In the genomic region with DNA sequence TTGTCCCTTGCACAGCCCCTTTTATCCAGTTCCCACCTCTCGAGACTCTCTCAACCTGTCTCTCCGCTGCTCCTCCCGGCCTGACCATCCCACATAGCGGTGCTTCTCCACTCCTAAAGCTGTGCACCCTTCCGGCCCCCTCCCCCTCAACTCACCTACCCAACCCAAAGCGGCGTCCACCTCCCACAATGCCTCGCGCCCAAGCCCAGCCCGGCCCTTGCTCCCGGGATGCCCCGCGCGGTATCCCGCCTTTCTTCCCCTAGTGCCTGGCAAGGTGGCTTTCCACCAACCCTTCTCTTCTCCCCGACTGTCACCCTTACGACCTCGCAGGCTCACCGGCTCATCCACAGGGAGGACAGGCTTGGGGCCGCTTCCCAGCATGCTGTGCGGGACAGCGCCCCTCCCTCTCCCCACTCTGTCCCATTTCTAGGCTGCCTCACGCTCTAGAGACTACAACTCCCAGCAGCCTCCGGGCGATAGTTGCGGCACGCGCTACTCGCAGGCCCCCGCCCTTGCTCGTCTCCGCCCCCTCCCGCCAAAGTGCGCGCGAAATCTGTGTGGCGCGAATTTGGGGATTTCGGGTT, we compare ENCODE assay signal across 8 mouse cellular contexts. TPM values are rescaled to one million over a fixed set of nuclear protein-coding genes. Genes with fewer than 3 reads are reported as not detected.
DNase-seq lines count a peak whose midpoint lies in the region; ATAC-seq lines count a peak whose summit lies in the region.

Zswim9 (minus strand) TSS at position 414 of the 584 bp plus-strand sequence.

- H3K27ac ChIP-seq in hindbrain, embryonic 16.5 days (ENCODE audit: low read depth, low read length): peak within 1 kb of the TSS; percentile 91
- H3K27ac ChIP-seq in macrophage: peak within 1 kb of the TSS; percentile 63

- peaks cover 28% of the 10 kb centered on the region for H3K36me3 ChIP-seq in hindbrain, embryonic 16.5 days (ENCODE audit: control insufficient read depth, insufficient read depth, low read length)
- H3K36me3 ChIP-seq in macrophage (ENCODE audit: inconsistent target): no peaks in the 10 kb centered on the region

- WGBS in hindbrain, embryonic 16.5 days: under 1% methylated on average over 39 of the region's 39 CpGs
- under 1% methylated on average over 38 of the region's 39 CpGs for WGBS in macrophage (ENCODE audit: missing documents)

- peak within 1 kb of the TSS; percentile 84 for H3K4me3 ChIP-seq in hindbrain, embryonic 16.5 days (ENCODE audit: low read length)
- H3K4me3 ChIP-seq in macrophage (ENCODE audit: inconsistent target): peak within 1 kb of the TSS; percentile 85

- peaks cover 19% of the 10 kb centered on the region for H3K79me2 ChIP-seq in macrophage (ENCODE audit: inconsistent target)

- peak within 1 kb of the TSS; percentile 92 for H3K9ac ChIP-seq in hindbrain, embryonic 16.5 days (ENCODE audit: low read depth, low read length)

- ATAC-seq in hindbrain, embryonic 16.5 days: peak; percentile 99

- H3K27me3 ChIP-seq in hindbrain, embryonic 16.5 days (replicated peaks; ENCODE audit: control insufficient read depth, insufficient read depth, low read length): no peaks in the 10 kb centered on the region

- H3K4me1 ChIP-seq in hindbrain, embryonic 16.5 days (ENCODE audit: control insufficient read depth, insufficient read depth, low read depth, low read length): peaks cover 8% of the 10 kb centered on the region

- H3K4me2 ChIP-seq in hindbrain, embryonic 16.5 days (ENCODE audit: low read length): peak within 1 kb of the TSS; percentile 85

- peak; percentile 85 for DNase-seq in WW6 (ENCODE audit: low read depth, low spot score)
- DNase-seq in cerebellum, postnatal 4 days (ENCODE audit: low spot score in 2 of 2): peak; percentile 85 to 91
- DNase-seq in gastrocnemius, adult 18-20 months (ENCODE audit: low spot score): peak; percentile 93
- peak; percentile 91 to 94 for DNase-seq in left cerebral cortex, adult 18-20 months (ENCODE audit: low spot score in 2 of 2)
- DNase-seq in right cerebral cortex, adult 18-20 months: peak; percentile 95
- peak; percentile 58 for DNase-seq in urinary bladder, postnatal 10 days (ENCODE audit: low spot score)

- H3K9me3 ChIP-seq in hindbrain, embryonic 16.5 days (ENCODE audit: control insufficient read depth, low read length): no peaks in the 10 kb centered on the region

RNA-seq across cellular contexts. Expression of gene Zswim9, which starts in this region (rescaled TPM):
- total RNA-seq in gastrocnemius, adult 18-20 months (2021): 10 to 100 TPM; 13.6 to 14.7 TPM
- 10.3 and 11.9 TPM in 2 replicates for polyA plus RNA-seq in hindbrain, embryonic 16.5 days (2015; fragmentation: Nextera tagmentation; extraction: Ambion mirVana)
- 10 to 100 TPM; 16.2 to 17.1 TPM for total RNA-seq in left cerebral cortex, adult 18-20 months (2021)
- 10 to 100 TPM in 23 of 26 experiments, 1 to 10 TPM in 3; 9.1 to 47.5 (median 21.0) TPM for total RNA-seq in macrophage (2018; cell fraction: chromatin; rRNA removed)
- 1 to 10 TPM in 25 of 26 experiments, under 1 TPM in 1; 0.86 to 5.1 (median 2.7) TPM for total RNA-seq in macrophage (2018; cell fraction: cytosol; rRNA removed)
- 10 to 100 TPM in 20 of 26 experiments, 1 to 10 TPM in 6; 6.9 to 43.5 (median 15.0) TPM for total RNA-seq in macrophage (2018; cell fraction: nucleus; rRNA removed)
- 2.6 to 4.6 TPM (median 4.1 TPM) in 3 replicates for polyA plus RNA-seq in macrophage (2018)

Comparison
In these comparisons a context has a peak if more than half of its experiments do, and no peak if none do; other contexts are left out.
1. Peak in every context shown above with its lines: DNase-seq, ATAC-seq, H3K4me3 ChIP-seq and H3K27ac ChIP-seq.